Mouse (Mus musculus): ENCODE data around the gene Nckap5. TPM values are rescaled to one million over a fixed set of nuclear protein-coding genes. Genes with fewer than 3 reads are reported as not detected.
A peak's percentile ranks its signal among the peaks of the same experiment; 100 is the strongest.
"Not testable (repeated sequence)": the region's sequence is repeated elsewhere in the genome, so short reads cannot be mapped to it uniquely, and the experiment has no call there.

Nckap5 gene
- polyA plus RNA-seq, 1 experiment from 2014 or later: 4.8 TPM

GRCm38 (mm10) chr1:126822246-126822645 lies 8.4 kb downstream of the Nckap5 start:
- WGBS: 65% methylated on average over 6 of the region's 6 CpGs

GRCm38 (mm10) chr1:126817381-126818034 lies 13.1 kb downstream of the Nckap5 start:
- Histone ChIP-seq H3K27ac (no peak overlapping the region), H3K4me2 (no peak overlapping the region), H3K4me3 (replicated peaks) (no peak overlapping the region), H3K27me3 (replicated peaks) (no peaks in the 10 kb centered on the region), H3K9ac (no peak overlapping the region), H3K9me3 (no peaks in the 10 kb centered on the region), H3K4me1 (no peaks in the 10 kb centered on the region), H3K36me3 (no peaks in the 10 kb centered on the region)
- 22% methylated on average over 9 of the region's 9 CpGs for WGBS
- peak; percentile 66; the same call in 1 of the 2 replicates for ATAC-seq (ENCODE audit: insufficient read depth, low FRiP score, low read depth)

More at GRCm38 (mm10) chr1:126822246-126822645, 8.4 kb downstream of the Nckap5 start:
- no peaks in the 10 kb centered on the region for H3K4me1 ChIP-seq
- no peak overlapping the region for H3K9ac ChIP-seq
- no peak for ATAC-seq (ENCODE audit: insufficient read depth, low FRiP score, low read depth)
- H3K9me3 ChIP-seq: no peaks in the 10 kb centered on the region
- H3K4me3 ChIP-seq (replicated peaks): no peak overlapping the region
- no peaks in the 10 kb centered on the region for H3K36me3 ChIP-seq
- no peaks in the 10 kb centered on the region for H3K27me3 ChIP-seq (replicated peaks)
- H3K4me2 ChIP-seq: no peak overlapping the region
- no peak overlapping the region for H3K27ac ChIP-seq

DNA sequence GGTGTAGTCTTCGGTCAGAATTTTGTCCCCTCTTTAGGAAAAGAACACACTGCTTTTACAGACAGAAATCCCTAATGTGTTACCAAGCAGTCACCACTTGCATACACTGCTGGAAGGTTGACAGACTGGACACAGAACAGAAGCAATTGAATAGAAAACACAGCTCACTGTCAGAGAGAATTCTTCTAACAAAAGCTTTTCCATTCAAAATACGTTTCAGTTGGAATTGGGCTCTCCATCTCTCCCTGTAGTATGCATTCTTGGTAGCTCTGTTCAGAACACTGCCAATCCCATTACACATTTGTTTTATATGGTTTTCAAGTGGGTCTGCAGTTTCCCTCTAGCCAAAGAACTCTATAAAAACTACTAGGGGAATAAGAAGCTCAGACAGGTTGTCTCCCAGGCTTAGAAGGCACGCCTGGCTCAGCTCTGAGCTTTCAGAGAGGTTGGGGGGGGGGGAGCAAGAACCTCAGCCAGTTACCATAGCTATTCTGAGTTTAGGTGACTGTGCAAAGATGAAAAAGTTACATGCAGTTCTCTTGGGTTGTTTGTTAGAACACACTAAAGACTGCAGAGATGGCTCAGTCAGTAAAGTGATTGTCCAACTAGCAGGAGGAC lies 23.5 kb downstream of the Nckap5 start:
- Histone ChIP-seq H3K9ac (no peak overlapping the region), H3K27me3 (replicated peaks) (no peaks in the 10 kb centered on the region), H3K4me3 (replicated peaks) (no peak overlapping the region), H3K4me1 (no peaks in the 10 kb centered on the region), H3K4me2 (no peak overlapping the region), H3K9me3 (no peaks in the 10 kb centered on the region), H3K36me3 (no peaks in the 10 kb centered on the region), H3K27ac (no peak overlapping the region)
- no peak for ATAC-seq (ENCODE audit: insufficient read depth, low FRiP score, low read depth)
- 60% methylated on average over 3 of the region's 3 CpGs for WGBS

GRCm38 (mm10) chr1:126806548-126806947 lies 24.1 kb downstream of the Nckap5 start:
- Histone ChIP-seq H3K36me3 (no peaks in the 10 kb centered on the region), H3K4me1 (no peaks in the 10 kb centered on the region), H3K27ac (no peak overlapping the region), H3K4me3 (replicated peaks) (no peak overlapping the region), H3K4me2 (no peak overlapping the region), H3K9ac (no peak overlapping the region), H3K27me3 (replicated peaks) (no peaks in the 10 kb centered on the region), H3K9me3 (no peaks in the 10 kb centered on the region)
- no peak for ATAC-seq (ENCODE audit: insufficient read depth, low FRiP score, low read depth)
- 66% methylated on average over 7 of the region's 7 CpGs for WGBS

DNA sequence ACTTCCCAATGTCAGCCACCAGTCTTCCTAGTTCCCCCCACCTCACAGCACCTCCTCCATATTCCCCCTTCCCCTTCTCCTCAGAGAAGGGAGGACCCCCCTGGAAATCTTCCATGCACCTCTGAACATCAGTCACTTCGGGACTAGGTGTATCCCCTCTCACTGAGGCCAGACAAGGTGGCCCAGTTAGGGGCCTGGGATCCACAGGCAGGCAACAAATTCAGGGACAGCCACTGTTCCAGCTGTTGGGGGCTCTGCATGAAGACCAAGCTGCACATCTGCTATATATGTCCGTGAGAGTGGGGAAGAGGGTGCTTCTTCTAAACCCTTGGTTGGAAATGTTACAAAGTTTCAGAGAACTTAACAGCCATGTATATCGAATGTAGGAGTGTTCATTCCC lies 28.2 kb downstream of the Nckap5 start:
- WGBS: 75% methylated on average over 3 of the region's 3 CpGs

GRCm38 (mm10) chr1:126801706-126802105 lies 28.9 kb downstream of the Nckap5 start:
- no peaks in the 10 kb centered on the region for H3K4me1 ChIP-seq
- ATAC-seq (ENCODE audit: insufficient read depth, low FRiP score, low read depth): no peak; the same call in 1 of the 2 replicates
- no peak overlapping the region for H3K4me3 ChIP-seq (replicated peaks)
- H3K9me3 ChIP-seq: no peaks in the 10 kb centered on the region
- H3K27ac ChIP-seq: no peak overlapping the region
- no peaks in the 10 kb centered on the region for H3K27me3 ChIP-seq (replicated peaks)
- H3K4me2 ChIP-seq: no peak overlapping the region
- WGBS: 45% methylated on average over 8 of the region's 8 CpGs
- H3K9ac ChIP-seq: no peak overlapping the region
- no peaks in the 10 kb centered on the region for H3K36me3 ChIP-seq

More for the DNA sequence above, 28.2 kb downstream of the Nckap5 start:
- Histone ChIP-seq H3K4me2 (no peak overlapping the region), H3K4me3 (replicated peaks) (no peak overlapping the region), H3K9ac (no peak overlapping the region), H3K4me1 (no peaks in the 10 kb centered on the region), H3K36me3 (no peaks in the 10 kb centered on the region), H3K27me3 (replicated peaks) (no peaks in the 10 kb centered on the region), H3K27ac (no peak overlapping the region), H3K9me3 (no peaks in the 10 kb centered on the region)
- ATAC-seq (ENCODE audit: insufficient read depth, low FRiP score, low read depth): no peak

DNA sequence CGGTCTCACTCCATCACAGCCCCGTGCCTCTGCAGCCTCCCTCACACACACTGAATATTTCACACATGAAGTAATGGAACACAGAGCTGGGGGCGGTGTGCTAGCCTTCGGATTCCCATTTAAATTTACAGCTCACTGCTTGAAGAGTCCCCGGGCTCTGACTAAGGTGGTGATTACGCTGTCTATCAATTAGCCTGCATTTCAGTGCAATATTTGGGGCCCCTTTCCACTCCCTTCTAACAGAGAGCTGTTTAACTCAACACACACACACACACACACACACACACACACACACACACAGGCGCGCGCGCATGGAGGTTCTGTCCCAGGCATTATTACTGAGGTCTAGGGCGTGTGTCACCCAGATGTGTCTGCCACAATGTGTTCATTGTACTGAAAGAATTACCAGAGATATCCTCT lies 31.2 kb downstream of the Nckap5 start:
- Histone ChIP-seq H3K27me3 (replicated peaks) (no peaks in the 10 kb centered on the region), H3K9me3 (no peaks in the 10 kb centered on the region), H3K4me1 (no peaks in the 10 kb centered on the region), H3K9ac (no peak overlapping the region), H3K4me2 (no peak overlapping the region), H3K36me3 (no peaks in the 10 kb centered on the region), H3K4me3 (replicated peaks) (no peak overlapping the region), H3K27ac (no peak overlapping the region)
- no peak for ATAC-seq (ENCODE audit: insufficient read depth, low FRiP score, low read depth)
- 79% methylated on average over 11 of the region's 11 CpGs for WGBS

DNA sequence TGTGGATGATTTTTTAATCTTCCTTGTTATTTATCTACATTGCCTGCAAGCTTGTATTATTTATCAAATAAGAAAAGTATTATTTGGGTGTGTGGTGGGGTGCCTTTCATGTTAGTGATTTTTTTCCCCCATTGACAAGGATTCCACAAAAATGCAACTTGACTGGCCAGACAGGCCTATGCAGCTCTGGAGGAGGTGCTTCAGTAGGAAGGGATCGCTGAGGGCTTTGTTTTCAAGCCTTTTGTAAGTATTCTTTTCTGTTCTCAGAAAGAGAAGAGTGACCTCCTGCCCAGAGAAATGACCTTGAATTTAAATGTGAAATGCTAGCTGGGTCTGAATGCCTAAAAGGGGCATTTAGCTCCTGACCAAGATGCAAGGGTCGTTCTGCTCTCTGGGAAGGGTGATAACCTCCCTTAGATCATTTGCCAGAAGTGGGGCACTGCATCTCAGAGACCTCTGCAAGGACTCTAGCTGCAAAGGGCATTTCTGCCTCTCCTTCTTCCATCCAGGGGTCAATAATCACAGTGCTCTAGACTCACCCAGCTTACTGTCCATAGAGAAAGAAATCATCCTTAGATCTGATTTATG lies 50.2 kb downstream of the Nckap5 start:
- not testable (repeated sequence) for ATAC-seq (ENCODE audit: insufficient read depth, low FRiP score, low read depth); H3K27me3 ChIP-seq (replicated peaks); H3K27ac ChIP-seq; H3K36me3 ChIP-seq; H3K9ac ChIP-seq; H3K4me2 ChIP-seq; H3K4me1 ChIP-seq; H3K4me3 ChIP-seq (replicated peaks); H3K9me3 ChIP-seq
- WGBS: no CpG with 5 or more reads among the region's 2 CpGs

DNA sequence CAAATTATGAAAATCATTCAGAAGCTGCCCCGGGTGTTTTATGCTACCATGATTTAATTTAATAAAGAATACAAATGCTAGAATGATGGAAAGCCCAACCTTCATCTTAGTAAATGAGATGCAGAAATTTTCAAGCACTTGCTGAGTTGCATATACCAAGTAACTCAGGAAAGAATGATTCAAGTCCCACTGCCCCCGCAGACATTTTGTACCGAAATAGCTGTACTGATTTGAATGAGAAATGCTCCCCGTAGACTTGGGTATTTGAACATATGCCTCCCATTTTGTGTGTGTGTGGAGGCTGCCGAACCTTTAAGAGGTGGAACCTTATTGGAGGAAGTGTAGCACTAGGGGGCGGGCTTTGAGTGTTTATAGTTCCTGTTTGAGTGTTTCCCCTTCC lies 56.7 kb downstream of the Nckap5 start:
- not testable (repeated sequence) for H3K36me3 ChIP-seq; ATAC-seq (ENCODE audit: insufficient read depth, low FRiP score, low read depth); H3K4me3 ChIP-seq (replicated peaks); H3K9me3 ChIP-seq; H3K9ac ChIP-seq; H3K4me2 ChIP-seq; H3K27me3 ChIP-seq (replicated peaks); H3K4me1 ChIP-seq; H3K27ac ChIP-seq
- WGBS: no CpG with 5 or more reads among the region's 6 CpGs

DNA sequence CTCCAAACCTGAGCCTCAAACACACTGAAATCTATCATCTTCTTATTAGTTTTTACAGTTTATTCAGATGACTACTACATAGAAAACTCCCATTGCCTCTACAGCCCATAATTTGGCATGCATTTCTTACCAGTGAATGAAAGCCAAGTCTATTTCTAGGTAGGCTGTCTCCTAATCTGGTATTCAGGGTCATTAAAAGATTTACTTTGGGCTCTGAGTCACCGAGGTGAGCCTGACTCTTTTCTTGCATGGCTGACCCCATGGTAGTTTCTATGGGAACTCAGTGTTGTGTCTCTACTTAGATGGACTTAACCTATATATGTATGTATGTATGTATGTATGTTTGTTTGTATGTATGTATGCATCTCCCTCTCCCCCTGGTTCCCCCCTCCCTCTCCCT lies 63.6 kb downstream of the Nckap5 start:
- no peaks in the 10 kb centered on the region for H3K4me1 ChIP-seq
- H3K36me3 ChIP-seq: no peaks in the 10 kb centered on the region
- 52% methylated on average over 1 of the region's 1 CpGs for WGBS
- H3K27ac ChIP-seq: no peak overlapping the region
- no peaks in the 10 kb centered on the region for H3K9me3 ChIP-seq
- H3K4me3 ChIP-seq (replicated peaks): no peak overlapping the region
- no peak overlapping the region for H3K4me2 ChIP-seq
- ATAC-seq (ENCODE audit: insufficient read depth, low FRiP score, low read depth): no peak
- no peak overlapping the region for H3K9ac ChIP-seq
- H3K27me3 ChIP-seq (replicated peaks): no peaks in the 10 kb centered on the region

DNA sequence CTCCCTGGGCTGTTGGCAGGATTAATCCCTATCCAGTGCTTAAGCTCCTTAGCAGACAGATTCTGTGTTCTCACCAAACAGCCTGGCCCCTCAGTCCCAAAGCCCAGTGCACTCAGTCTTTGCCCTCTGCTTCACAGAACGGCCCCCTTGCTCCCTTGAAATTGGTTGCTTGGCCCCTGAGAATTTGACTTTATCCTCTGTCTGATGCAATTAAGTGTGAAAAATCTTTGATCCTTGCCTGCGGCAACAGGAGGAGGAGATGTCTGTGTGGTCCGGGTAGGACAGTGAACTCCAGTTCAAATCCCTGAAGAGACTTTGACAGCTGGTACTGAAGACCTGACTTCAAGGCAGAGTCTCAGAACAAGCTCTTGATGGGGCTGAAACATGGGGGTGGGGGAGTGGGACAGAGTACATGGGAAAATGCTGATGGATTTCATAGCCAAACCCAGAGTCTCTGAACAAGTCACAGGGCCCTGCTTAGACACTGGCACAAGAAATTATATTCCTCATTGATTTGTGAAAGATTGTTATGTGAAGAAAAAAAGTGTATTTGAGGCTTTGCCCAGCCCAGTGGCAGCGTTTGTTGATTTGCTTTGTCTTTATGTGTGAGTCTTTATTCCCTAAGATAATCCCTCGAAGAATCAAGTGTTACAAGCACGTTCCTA lies 65.0 kb downstream of the Nckap5 start:
- no peaks in the 10 kb centered on the region for H3K4me1 ChIP-seq
- H3K4me3 ChIP-seq (replicated peaks): no peak overlapping the region
- H3K9me3 ChIP-seq: no peaks in the 10 kb centered on the region
- no peaks in the 10 kb centered on the region for H3K36me3 ChIP-seq
- H3K4me2 ChIP-seq: no peak overlapping the region
- no peak overlapping the region for H3K27ac ChIP-seq
- no peak for ATAC-seq (ENCODE audit: insufficient read depth, low FRiP score, low read depth)
- 59% methylated on average over 6 of the region's 6 CpGs for WGBS
- H3K27me3 ChIP-seq (replicated peaks): no peaks in the 10 kb centered on the region
- H3K9ac ChIP-seq: no peak overlapping the region

GRCm38 (mm10) chr1:126764201-126764600 lies 66.4 kb downstream of the Nckap5 start:
- Histone ChIP-seq H3K27me3 (replicated peaks) (no peaks in the 10 kb centered on the region), H3K9me3 (no peaks in the 10 kb centered on the region), H3K9ac (no peak overlapping the region), H3K4me3 (replicated peaks) (no peak overlapping the region), H3K4me2 (no peak overlapping the region), H3K27ac (no peak overlapping the region), H3K4me1 (no peaks in the 10 kb centered on the region), H3K36me3 (no peaks in the 10 kb centered on the region)
- WGBS: 67% methylated on average over 3 of the region's 3 CpGs
- ATAC-seq (ENCODE audit: insufficient read depth, low FRiP score, low read depth): no peak
